Mouse (Mus musculus) limb, embryonic 13.5 days (tissue): ENCODE measurements at regions not wholly inside any gene's neighbourhood (a gene's known extent, or its start where the extent isn't known, plus 50 kb on each side); places are given as distances from the start of the nearest gene placed in this dataset.

ENCODE experiments used
- ATAC-seq: fragments of 200-750 bp; cut with Nextera tagmentation; 2 replicates; pipeline ENCODE4 v1.8.0; 2017; ENCODE audit warnings: low read depth, moderate number of reproducible peaks, moderate TSS enrichment; ENCODE audit not compliant: low FRiP score
- H3K27ac ChIP-seq: fragments of 300-500 bp; sonication (generic); 2 replicates; pipeline ENCODE4 v1.5.1; 2015; ENCODE audit warnings: inconsistent platforms, mild to moderate bottlenecking, moderate library complexity
- H3K27me3 ChIP-seq: fragments of 300-500 bp; sonication (generic); 2 replicates; pipeline ENCODE4 v1.6.1; 2015; ENCODE audit warnings: mild to moderate bottlenecking, inconsistent platforms
- H3K36me3 ChIP-seq: fragments of 300-500 bp; sonication (generic); 2 replicates; pipeline ENCODE4 v1.6.1; 2015; ENCODE audit warnings: inconsistent platforms, mild to moderate bottlenecking, moderate library complexity
- H3K4me1 ChIP-seq: fragments of 300-500 bp; sonication (generic); 2 replicates; pipeline ENCODE4 v1.6.1; 2015; ENCODE audit warnings: inconsistent platforms
- H3K4me2 ChIP-seq: fragments of 300-500 bp; sonication (generic); replicated peaks from 2 replicates; pipeline ENCODE4 v1.6.1; 2015; ENCODE audit warnings: inconsistent platforms, mild to moderate bottlenecking, moderate library complexity
- H3K4me3 ChIP-seq: fragments of 300-500 bp; sonication (generic); 2 replicates; pipeline ENCODE4 v1.5.1; 2015; ENCODE audit warnings: moderate library complexity, mild to moderate bottlenecking, inconsistent platforms
- H3K9ac ChIP-seq: fragments of 300-500 bp; sonication (generic); 2 replicates; pipeline ENCODE4 v1.6.1; 2015; ENCODE audit warnings: mild to moderate bottlenecking, inconsistent platforms
- H3K9me3 ChIP-seq: fragments of 300-500 bp; sonication (generic); 2 replicates; pipeline ENCODE4 v1.6.1; 2016; ENCODE audit warnings: inconsistent platforms
- WGBS: fragments of 180-500 bp; shearing (Covaris S2); methylation state at CpG from one replicate; pipeline ENCODE4 v1.1.7; 2015; 5-methylcytosine and 5-hydroxymethylcytosine counted together

- Histone ChIP-seq H3K27ac (no peak overlapping the region), H3K4me2 (no peak overlapping the region), H3K9ac (no peak overlapping the region), H3K4me1 (no peaks in the 10 kb centered on the region), H3K4me3 (no peak overlapping the region), H3K27me3 (no peaks in the 10 kb centered on the region), H3K36me3 (no peaks in the 10 kb centered on the region), H3K9me3 (no peaks in the 10 kb centered on the region)
- 93% methylated on average over 1 of the region's 1 CpGs for WGBS
- no peak for ATAC-seq
These were observed 859.1 kb upstream of the Slc10a2 start for GRCm38 (mm10) chr8:5964299-5964698.

GRCm38 (mm10) chr8:5938057-5938456 is 832.9 kb upstream of the Slc10a2 start:
- WGBS: 84% methylated on average over 3 of the region's 3 CpGs
- ATAC-seq: no peak

GRCm38 (mm10) chr8:5918136-5918535 is 813.0 kb upstream of the Slc10a2 start:
- H3K27ac ChIP-seq: no peak overlapping the region
- H3K4me3 ChIP-seq: no peak overlapping the region
- peaks cover 8% of the 10 kb centered on the region; the same call in 1 of the 2 replicates for H3K27me3 ChIP-seq
- ATAC-seq: no peak
- 95% methylated on average over 1 of the region's 1 CpGs for WGBS
- no peak overlapping the region for H3K9ac ChIP-seq
- H3K36me3 ChIP-seq: no peaks in the 10 kb centered on the region
- H3K4me2 ChIP-seq: no peak overlapping the region
- H3K4me1 ChIP-seq: no peaks in the 10 kb centered on the region
- no peaks in the 10 kb centered on the region for H3K9me3 ChIP-seq

More at GRCm38 (mm10) chr8:5938057-5938456, 832.9 kb upstream of the Slc10a2 start:
- Histone ChIP-seq H3K9ac (no peak overlapping the region), H3K27ac (no peak overlapping the region), H3K4me3 (no peak overlapping the region), H3K4me2 (no peak overlapping the region), H3K9me3 (no peaks in the 10 kb centered on the region), H3K36me3 (no peaks in the 10 kb centered on the region), H3K27me3 (no peaks in the 10 kb centered on the region), H3K4me1 (no peaks in the 10 kb centered on the region)
